20 mouse cellular contexts compared by ENCODE assay signal in genomic region chr15:99484745-99485144, GRCm38 (mm10). TPM values are rescaled to one million over a fixed set of nuclear protein-coding genes. Genes with fewer than 3 reads are reported as not detected.
"Had no signal": no experiment of that assay in that cellular context is flagged by ENCODE, and none has a peak within 500 bp of the region (broad histone marks: within the 10 kb centered on the region; RNA-seq: fewer than 3 reads in every experiment).

No protein-coding gene starts in this region.

- H3K36me3 ChIP-seq: liver, embryonic 13.5 days; liver, embryonic 15.5 days; lung, embryonic 15.5 days; midbrain, embryonic 12.5 days; neural tube, embryonic 12.5 days; stomach, embryonic 15.5 days had no signal

- ATAC-seq: liver, postnatal 0 days; lung, postnatal 0 days had no signal

- DNase-seq: liver, embryonic 13.5 days; liver, postnatal 0 days; lung, adult 2 months; lung, postnatal 14 days; lung, postnatal 36 days; midbrain, embryonic 14.5 days; right cerebral cortex, postnatal 14 days; thymus, adult 2 months; thymus, postnatal 25 days; thymus, postnatal 4 days had no signal

- H3K9ac ChIP-seq: liver, embryonic 13.5 days; liver, embryonic 15.5 days; liver, postnatal 0 days; lung, embryonic 15.5 days; midbrain, embryonic 12.5 days; neural tube, embryonic 12.5 days; stomach, embryonic 15.5 days had no signal

- H3K4me2 ChIP-seq: liver, embryonic 13.5 days; liver, embryonic 15.5 days; lung, embryonic 15.5 days; midbrain, embryonic 12.5 days; neural tube, embryonic 12.5 days; stomach, embryonic 15.5 days had no signal

- H3K27me3 ChIP-seq: neural tube, embryonic 12.5 days; stomach, embryonic 15.5 days had no signal

- H3K9me3 ChIP-seq: liver, embryonic 13.5 days; liver, embryonic 15.5 days; lung, embryonic 15.5 days; megakaryocyte, embryonic 14.5 days; midbrain, embryonic 12.5 days; neural tube, embryonic 12.5 days; stomach, embryonic 15.5 days had no signal

- H3K4me3 ChIP-seq: liver, embryonic 13.5 days; liver, embryonic 15.5 days; lung, embryonic 15.5 days; megakaryocyte, embryonic 14.5 days; midbrain, embryonic 12.5 days; neural tube, embryonic 12.5 days; stomach, embryonic 15.5 days had no signal

- H3K4me1 ChIP-seq: liver, embryonic 13.5 days; liver, embryonic 15.5 days; lung, embryonic 15.5 days; megakaryocyte, embryonic 14.5 days; midbrain, embryonic 12.5 days; neural tube, embryonic 12.5 days; stomach, embryonic 15.5 days had no signal

- H3K27ac ChIP-seq: liver, embryonic 13.5 days; liver, embryonic 15.5 days; lung, embryonic 15.5 days; macrophage; midbrain, embryonic 12.5 days; neural tube, embryonic 12.5 days; stomach, embryonic 15.5 days; stomach, postnatal 0 days had no signal

RNA-seq across cellular contexts. Expression of gene Faim2, which starts 43.2 kb away (rescaled TPM):
- total RNA-seq: neutrophil, adult 5-6 weeks had no signal
- polyA plus RNA-seq: liver, postnatal 0 days; macrophage had no signal
